Mouse (Mus musculus): ENCODE data around the gene Sco1. TPM values are rescaled to one million over a fixed set of nuclear protein-coding genes. Genes with fewer than 3 reads are reported as not detected.

Gene Sco1
- total RNA-seq, 2 experiments from 2014 or later: 5.6 to 10.3 TPM

DNA sequence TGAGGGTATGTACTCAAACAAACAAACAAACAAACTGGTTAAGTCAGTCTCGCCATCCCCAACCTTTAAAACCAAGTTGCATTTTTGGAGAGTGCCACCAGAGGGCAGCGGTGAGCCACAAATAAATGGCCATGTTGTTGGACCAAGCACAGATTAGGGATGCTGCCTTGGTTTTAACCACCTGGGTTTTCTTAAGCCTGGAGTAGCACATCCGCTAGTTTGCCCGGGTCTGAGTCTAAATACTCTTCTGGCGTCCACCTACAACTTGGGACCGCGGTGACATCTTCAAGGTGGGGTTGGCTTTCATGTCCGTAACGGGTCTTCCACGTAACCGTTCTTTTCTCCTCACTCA is 60.4 kb downstream of the Sco1 start:
- peak; percentile 80 for DNase-seq
- Histone ChIP-seq H3K27ac (peak overlapping the region; percentile 97), H3K4me3 (peak overlapping the region; percentile 73)
- intact Hi-C loops (cut with DNase I): loop anchor here (1.0 kb wide), 1 partner anchor 122 kb away; no protein-coding TSS in a partner anchor
- peak; percentile 80 for TF ChIP-seq CTCF (IDR thresholded peaks at IDR 0.05)

DNA sequence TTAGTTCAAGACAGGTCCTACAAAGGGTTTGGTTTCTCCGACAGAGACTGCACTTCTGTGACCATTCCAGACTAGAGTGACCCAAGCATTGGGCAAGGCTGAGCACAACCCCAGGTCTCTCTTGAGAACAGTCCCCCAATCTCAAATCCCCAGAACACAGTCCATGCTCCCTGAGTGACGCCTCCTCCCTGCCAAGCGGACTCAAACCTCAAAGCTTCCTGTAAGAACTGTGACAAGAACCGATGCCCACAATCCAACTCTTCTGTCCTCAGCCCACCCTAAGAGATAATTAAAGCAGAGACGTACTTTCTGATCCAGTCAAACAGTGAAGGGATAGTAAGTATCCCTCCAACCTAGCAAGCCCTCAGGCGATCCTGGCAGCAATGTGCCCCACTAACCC is 60.9 kb downstream of the Sco1 start:
- intact Hi-C loops (cut with DNase I): loop anchor here (1.0 kb wide), 1 partner anchor 122 kb away; no protein-coding TSS in a partner anchor
- Histone ChIP-seq H3K27ac (peak overlapping the region; percentile 97), H3K4me3 (peak overlapping the region; percentile 73)
- no peak for TF ChIP-seq CTCF (IDR thresholded peaks at IDR 0.05)
- peak; percentile 69 for DNase-seq

DNA sequence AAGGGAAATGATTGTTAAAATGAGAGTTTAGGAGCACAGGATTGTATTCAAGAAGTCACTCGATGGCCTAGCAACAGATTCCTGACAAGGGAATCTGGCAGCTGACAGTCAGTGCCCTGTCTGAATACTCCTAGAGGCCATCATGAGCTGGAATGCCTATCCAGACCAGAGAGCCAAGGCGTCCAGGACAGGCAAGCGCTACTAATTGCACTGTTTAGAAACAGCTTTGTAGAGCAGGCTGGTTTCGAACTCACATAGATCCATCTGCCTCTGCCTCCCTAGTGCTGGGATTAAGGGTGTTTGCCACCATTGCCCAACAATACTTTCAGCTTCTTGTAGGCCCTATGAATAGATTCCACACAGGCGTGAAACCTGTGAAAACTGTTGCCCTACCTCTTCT is 61.8 kb downstream of the Sco1 start:
- TF ChIP-seq CTCF (IDR thresholded peaks at IDR 0.05): no peak
- H3K27ac ChIP-seq: peak overlapping the region; percentile 97
- peak; percentile 56 for DNase-seq
- peak overlapping the region; percentile 73 for H3K4me3 ChIP-seq
- intact Hi-C loops (cut with DNase I): no loop called here

DNA sequence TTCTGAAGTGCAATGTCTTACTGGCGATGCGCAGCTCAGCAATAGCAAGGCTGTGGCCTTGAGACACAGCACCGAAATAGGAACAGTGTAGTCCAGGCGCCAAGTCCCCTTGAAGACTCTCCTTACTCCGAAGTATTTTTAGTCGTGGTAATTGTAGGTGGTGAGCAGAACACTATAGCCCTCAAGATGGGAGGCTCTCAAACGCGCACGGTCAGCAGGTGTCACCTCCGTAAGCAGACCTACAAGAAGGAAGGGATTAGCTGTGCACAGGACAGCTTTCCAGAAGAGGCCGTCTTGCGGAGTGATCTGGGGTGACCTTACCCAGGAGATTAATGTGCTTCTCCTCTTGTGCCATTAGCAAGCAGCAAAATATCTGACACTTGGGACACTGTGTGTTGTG is 62.4 kb downstream of the Sco1 start:
- peak; percentile 89 for DNase-seq
- intact Hi-C loops (cut with DNase I): no loop called here
- no peak for TF ChIP-seq CTCF (IDR thresholded peaks at IDR 0.05)
- peak overlapping the region; percentile 73 for H3K4me3 ChIP-seq
- peak overlapping the region; percentile 97 for H3K27ac ChIP-seq

Small RNAs within 50 kb of the gene (microRNA-seq; reads per million reads assigned to microRNA genes)
- gene Mir6923: not detected

Other genes with a start within 250 kb of the Sco1 start
- gene Pirt, start 140.7 kb upstream of the Sco1 start, total RNA-seq (2021): under 1 TPM in 1 of 2 experiments, not detected in 1; 0.05 TPM
- not detected for gene Tmem238l, start 96.0 kb upstream of the Sco1 start, total RNA-seq (2021)
- gene Tmem220, start 27.5 kb upstream of the Sco1 start, total RNA-seq (2021): 1 to 10 TPM in 1 of 2 experiments, under 1 TPM in 1; 0.66 to 1.3 TPM
- 1 to 10 TPM; 6.8 to 9.9 TPM for gene Adprm, start 76 bp upstream of the Sco1 start, total RNA-seq (2021)
- 10 to 100 TPM in 1 of 2 experiments, 1 to 10 TPM in 1; 7.8 to 15.3 TPM for gene Myh3, start 25.6 kb downstream of the Sco1 start, total RNA-seq (2021)
- gene Myh2, start 118.4 kb downstream of the Sco1 start, total RNA-seq (2021): 1,000 to 10,000 TPM; 1,238 to 3,712 TPM
- gene Myh1, start 147.4 kb downstream of the Sco1 start, total RNA-seq (2021): 1,000 to 10,000 TPM; 1,466 to 5,880 TPM
- gene Myh4, start 185.4 kb downstream of the Sco1 start, total RNA-seq (2021): over 10,000 TPM; 14,648 to 28,741 TPM
- 100 to 1,000 TPM; 172 to 287 TPM for gene Myh8, start 224.5 kb downstream of the Sco1 start, total RNA-seq (2021)